Mouse (Mus musculus) spleen, adult 2 months (tissue): ENCODE measurements around the gene Rpl36a-ps1.

Source experiments
- CTCF ChIP-seq: fragments of 200-500 bp; IDR thresholded peaks from 2 replicates; pipeline ENCODE4 v1.5.1; 2011; ENCODE audit warnings: mild to moderate bottlenecking, inconsistent platforms; ENCODE audit not compliant: insufficient read depth, insufficient read length, insufficient replicate concordance; ENCODE audit errors: extremely low read depth
- POLR2A ChIP-seq: fragments of 200-500 bp; IDR thresholded peaks from 2 replicates; pipeline ENCODE4 v1.6.1; 2011; ENCODE audit warnings: low read depth, low read length, inconsistent platforms

DNA sequence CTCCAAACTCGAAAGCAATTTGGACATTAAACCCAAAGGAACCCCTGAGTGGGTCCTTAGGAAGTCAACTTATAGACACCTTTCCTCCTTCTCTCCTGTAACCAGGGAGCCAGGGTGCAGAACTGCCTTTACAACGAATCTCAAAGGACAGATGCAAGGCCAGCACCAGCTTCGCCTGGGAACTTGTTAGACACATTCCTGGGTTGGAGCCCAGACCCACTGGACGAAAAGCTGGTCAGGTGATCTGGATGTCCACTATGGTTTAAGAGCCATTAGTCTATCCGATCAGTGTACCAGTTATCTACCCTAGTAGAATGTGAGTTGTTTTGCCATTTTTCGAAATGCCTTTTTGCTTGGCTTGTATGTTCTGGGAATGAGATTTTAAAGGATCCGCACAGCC lies 41.7 kb downstream of the Rpl36a-ps1 start:
- TF ChIP-seq CTCF (no peak), POLR2A (no peak)
